Mouse (Mus musculus): ENCODE measurements at regions not wholly inside any gene's neighbourhood (a gene's known extent, or its start where the extent isn't known, plus 50 kb on each side); places are given as distances from the start of the nearest gene placed in this dataset.

GRCm38 (mm10) chr11:56308383-56309105 is 267.7 kb upstream of the Nmur2 start:
- Histone ChIP-seq H3K9ac (ENCODE audit: low read depth, low read length) (no peak overlapping the region), H3K4me3 (replicated peaks; ENCODE audit: low read depth, low read length) (no peak overlapping the region), H3K4me1 (replicated peaks; ENCODE audit: insufficient read depth, low read length) (no peaks in the 10 kb centered on the region), H3K36me3 (ENCODE audit: insufficient read depth, low read length) (no peaks in the 10 kb centered on the region), H3K4me2 (ENCODE audit: low read length) (no peak overlapping the region), H3K27ac (no peak overlapping the region), H3K9me3 (replicated peaks; ENCODE audit: low read length) (no peaks in the 10 kb centered on the region), H3K27me3 (ENCODE audit: insufficient read depth, low read length) (no peaks in the 10 kb centered on the region)
- TF ChIP-seq CTCF (IDR thresholded peaks at IDR 0.05; ENCODE audit: low read depth) = no peak
- ATAC-seq (replicated peaks; ENCODE audit: low FRiP score, low read depth) = no peak
- WGBS = 89% methylated on average over 5 of the region's 5 CpGs
- DNase-seq (ENCODE audit: low spot score) = no peak

DNA sequence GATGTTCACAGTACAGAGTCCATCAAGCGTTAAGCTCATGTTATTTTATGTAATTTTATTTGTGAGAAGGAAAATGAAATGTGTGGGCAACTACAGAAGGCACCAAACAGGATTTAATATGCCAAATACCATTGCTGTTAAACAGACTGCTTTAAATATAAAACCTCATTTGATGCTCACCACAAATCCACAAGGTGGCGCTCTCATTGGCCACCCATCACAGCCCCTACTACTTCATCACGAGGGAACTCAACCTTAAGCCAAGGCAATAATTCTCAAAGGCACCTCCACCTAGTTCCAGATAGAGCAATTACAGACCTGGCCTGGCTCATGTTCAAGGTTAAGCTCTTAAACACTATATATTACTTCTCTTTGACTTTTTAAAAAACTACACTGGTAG is 266.2 kb upstream of the Nmur2 start:
- no peak overlapping the region for H3K9ac ChIP-seq (ENCODE audit: low read depth, low read length)
- no peaks in the 10 kb centered on the region for H3K4me1 ChIP-seq (replicated peaks; ENCODE audit: insufficient read depth, low read length)
- peak; percentile 18 for DNase-seq (ENCODE audit: low spot score)
- peak; percentile 55 for TF ChIP-seq CTCF (IDR thresholded peaks at IDR 0.05; ENCODE audit: low read depth)
- no peak overlapping the region for H3K27ac ChIP-seq
- no peaks in the 10 kb centered on the region for H3K9me3 ChIP-seq (replicated peaks; ENCODE audit: low read length)
- H3K36me3 ChIP-seq (ENCODE audit: insufficient read depth, low read length) = no peaks in the 10 kb centered on the region
- no peak for ATAC-seq (replicated peaks; ENCODE audit: low FRiP score, low read depth)
- 25% methylated on average over 3 of the region's 3 CpGs for WGBS
- no peaks in the 10 kb centered on the region for H3K27me3 ChIP-seq (ENCODE audit: insufficient read depth, low read length)
- H3K4me3 ChIP-seq (replicated peaks; ENCODE audit: low read depth, low read length) = no peak overlapping the region
- H3K4me2 ChIP-seq (ENCODE audit: low read length) = no peak overlapping the region

GRCm38 (mm10) chr11:56290651-56291578 is 250.1 kb upstream of the Nmur2 start:
- Histone ChIP-seq H3K4me2 (ENCODE audit: low read length) (no peak overlapping the region), H3K4me1 (replicated peaks; ENCODE audit: insufficient read depth, low read length) (no peaks in the 10 kb centered on the region), H3K36me3 (ENCODE audit: insufficient read depth, low read length) (no peaks in the 10 kb centered on the region), H3K9ac (ENCODE audit: low read depth, low read length) (no peak overlapping the region), H3K27me3 (ENCODE audit: insufficient read depth, low read length) (no peaks in the 10 kb centered on the region), H3K4me3 (replicated peaks; ENCODE audit: low read depth, low read length) (no peak overlapping the region), H3K27ac (no peak overlapping the region), H3K9me3 (replicated peaks; ENCODE audit: low read length) (no peaks in the 10 kb centered on the region)
- DNase-seq (ENCODE audit: low spot score) (no peak), ATAC-seq (replicated peaks; ENCODE audit: low FRiP score, low read depth) (no peak)
- no peak for TF ChIP-seq CTCF (IDR thresholded peaks at IDR 0.05; ENCODE audit: low read depth)
- WGBS = 78% methylated on average over 13 of the region's 13 CpGs

DNA sequence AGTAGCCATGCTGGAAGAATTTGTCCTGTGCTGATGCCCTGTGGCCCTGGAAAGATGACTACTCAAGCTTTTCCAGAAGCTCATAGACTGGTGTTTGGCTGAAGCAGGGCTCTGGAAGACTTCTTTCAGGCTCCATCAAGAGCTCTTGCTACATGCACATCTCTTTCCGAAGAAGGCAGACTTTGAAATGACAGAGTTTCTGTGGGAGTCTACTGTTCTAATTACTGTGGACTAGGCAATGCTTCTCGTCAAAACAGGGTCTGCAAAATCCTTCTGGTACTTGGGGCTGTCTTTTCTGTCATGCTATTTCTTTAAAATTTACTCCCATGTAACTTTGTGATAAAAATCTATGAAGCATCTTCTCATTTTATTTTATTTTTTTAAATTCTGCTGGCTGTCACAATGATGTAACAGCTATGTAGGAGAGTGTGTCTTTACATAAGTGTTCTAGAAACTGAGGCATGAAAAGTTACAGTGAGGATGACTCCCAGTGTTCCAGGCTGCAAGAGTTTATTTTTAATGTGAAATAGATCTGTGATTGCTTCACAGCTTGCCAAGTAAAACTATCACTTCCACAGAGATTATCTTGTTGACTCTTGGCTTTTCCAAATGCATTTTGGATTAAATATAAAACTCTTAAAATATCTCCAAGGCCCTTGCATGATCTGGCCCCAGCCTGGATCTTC is 244.9 kb upstream of the Nmur2 start:
- Histone ChIP-seq H3K4me1 (replicated peaks; ENCODE audit: insufficient read depth, low read length) (no peaks in the 10 kb centered on the region), H3K4me2 (ENCODE audit: low read length) (no peak overlapping the region), H3K9me3 (replicated peaks; ENCODE audit: low read length) (no peaks in the 10 kb centered on the region), H3K4me3 (replicated peaks; ENCODE audit: low read depth, low read length) (no peak overlapping the region), H3K9ac (ENCODE audit: low read depth, low read length) (no peak overlapping the region), H3K27ac (no peak overlapping the region), H3K36me3 (ENCODE audit: insufficient read depth, low read length) (no peaks in the 10 kb centered on the region), H3K27me3 (ENCODE audit: insufficient read depth, low read length) (no peaks in the 10 kb centered on the region)
- 44% methylated on average over 2 of the region's 2 CpGs for WGBS
- no peak for TF ChIP-seq CTCF (IDR thresholded peaks at IDR 0.05; ENCODE audit: low read depth)
- ATAC-seq (replicated peaks; ENCODE audit: low FRiP score, low read depth) (no peak), DNase-seq (ENCODE audit: low spot score) (no peak)

GRCm38 (mm10) chr11:56281201-56281600 is 240.4 kb upstream of the Nmur2 start:
- no peaks in the 10 kb centered on the region for H3K36me3 ChIP-seq (ENCODE audit: insufficient read depth, low read length)
- no peak overlapping the region for H3K27ac ChIP-seq
- no peaks in the 10 kb centered on the region for H3K27me3 ChIP-seq (ENCODE audit: insufficient read depth, low read length)
- H3K9me3 ChIP-seq (replicated peaks; ENCODE audit: low read length) = no peaks in the 10 kb centered on the region
- H3K4me2 ChIP-seq (ENCODE audit: low read length) = no peak overlapping the region
- ATAC-seq (replicated peaks; ENCODE audit: low FRiP score, low read depth) (no peak), DNase-seq (ENCODE audit: low spot score) (no peak)
- no peaks in the 10 kb centered on the region for H3K4me1 ChIP-seq (replicated peaks; ENCODE audit: insufficient read depth, low read length)
- no peak overlapping the region for H3K9ac ChIP-seq (ENCODE audit: low read depth, low read length)
- no peak overlapping the region for H3K4me3 ChIP-seq (replicated peaks; ENCODE audit: low read depth, low read length)
- 73% methylated on average over 4 of the region's 4 CpGs for WGBS
- no peak for TF ChIP-seq CTCF (IDR thresholded peaks at IDR 0.05; ENCODE audit: low read depth)

DNA sequence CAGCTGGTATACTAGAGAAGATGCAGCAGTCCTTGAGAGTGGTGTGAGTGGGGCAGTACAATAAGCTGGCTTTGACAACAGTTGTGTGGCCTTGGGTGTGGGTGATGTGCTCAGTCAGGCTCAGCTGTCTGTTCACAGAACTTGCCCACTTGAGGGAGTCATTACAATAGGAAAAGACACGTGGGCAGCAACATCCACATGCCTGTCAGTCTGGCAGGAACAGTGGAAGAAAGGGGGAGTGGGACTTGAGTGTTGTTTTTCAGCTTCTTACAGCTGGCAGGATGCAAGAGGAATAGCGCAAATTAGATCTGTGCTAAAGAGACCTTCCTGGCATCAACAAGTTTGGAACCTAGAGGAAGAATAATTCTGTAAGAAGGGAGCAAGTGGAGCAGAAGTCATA is 239.4 kb upstream of the Nmur2 start:
- no peak overlapping the region for H3K4me2 ChIP-seq (ENCODE audit: low read length)
- 33% methylated on average over 2 of the region's 2 CpGs for WGBS
- no peaks in the 10 kb centered on the region for H3K27me3 ChIP-seq (ENCODE audit: insufficient read depth, low read length)
- TF ChIP-seq CTCF (IDR thresholded peaks at IDR 0.05; ENCODE audit: low read depth) = no peak
- no peak for ATAC-seq (replicated peaks; ENCODE audit: low FRiP score, low read depth)
- no peak overlapping the region for H3K4me3 ChIP-seq (replicated peaks; ENCODE audit: low read depth, low read length)
- no peak overlapping the region for H3K9ac ChIP-seq (ENCODE audit: low read depth, low read length)
- no peaks in the 10 kb centered on the region for H3K36me3 ChIP-seq (ENCODE audit: insufficient read depth, low read length)
- no peak for DNase-seq (ENCODE audit: low spot score)
- H3K9me3 ChIP-seq (replicated peaks; ENCODE audit: low read length) = no peaks in the 10 kb centered on the region
- H3K27ac ChIP-seq = no peak overlapping the region
- no peaks in the 10 kb centered on the region for H3K4me1 ChIP-seq (replicated peaks; ENCODE audit: insufficient read depth, low read length)
